Mouse (Mus musculus) layer of hippocampus, postnatal 25 days (tissue): Measurements from ENCODE around the gene Zfpm1. TPM values are rescaled to one million over a fixed set of nuclear protein-coding genes. Genes with fewer than 3 reads are reported as not detected.

ENCODE experiments used
- DNase-seq, 2 experiments: peaks; one replicate each; pipeline ENCODE4 v3.0.0; 2022; ENCODE audit warnings: mixed read lengths in 2 of 2, low spot score in 1 of 2; ENCODE audit errors: extremely low spot score in 1 of 2
- total RNA-seq, 2 experiments: library from RNA; stranded (reverse); gene quantifications; 2 replicates each; pipeline ENCODE4 v1.2.3; 2021

Gene Zfpm1
- total RNA-seq, 2 experiments from 2014 or later, result 37.8 to 43.4 TPM

DNA sequence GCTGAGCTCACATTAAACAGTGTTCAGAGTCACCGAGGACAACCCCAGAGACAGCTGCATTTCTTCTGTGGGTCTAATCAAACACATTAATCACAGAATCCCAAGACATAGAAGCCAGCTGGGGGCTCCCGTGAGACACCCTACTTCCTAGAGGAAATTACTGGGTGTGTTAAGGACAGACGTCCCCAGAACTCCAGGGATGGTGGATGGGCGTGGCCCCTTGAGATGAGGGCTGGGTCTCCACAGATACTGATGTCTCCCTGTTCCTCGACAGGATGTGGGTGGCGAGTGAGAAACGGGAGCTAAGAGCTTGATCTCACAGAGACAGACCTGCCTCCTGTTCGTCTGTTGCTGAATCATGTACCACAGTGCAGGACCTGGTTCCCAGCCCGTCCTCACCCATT is 60.9 kb downstream of the Zfpm1 start:
- DNase-seq, result no peak

GRCm38 (mm10) chr8:122343341-122343740 is 61.4 kb downstream of the Zfpm1 start:
- DNase-seq, result no peak

DNA sequence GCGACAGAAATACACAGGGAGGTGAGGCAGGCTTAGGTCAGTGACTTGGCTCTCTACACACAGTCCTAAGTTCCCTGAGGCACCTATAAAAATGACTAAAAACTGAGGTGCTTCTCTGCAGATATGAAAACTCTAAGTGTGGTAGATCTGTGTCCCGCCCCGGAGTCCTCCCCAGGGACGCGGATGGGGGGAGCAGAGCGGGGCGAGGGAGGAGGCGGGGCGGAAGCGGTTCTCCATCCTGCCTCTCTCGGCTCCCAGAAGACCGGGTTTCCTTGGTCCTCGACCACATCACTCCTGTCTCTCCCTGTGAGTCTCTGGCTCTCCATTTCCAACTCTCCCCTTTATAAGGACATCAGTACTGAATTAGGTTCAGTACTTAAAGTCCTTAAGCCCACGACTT is 61.8 kb downstream of the Zfpm1 start:
- no peak for DNase-seq

GRCm38 (mm10) chr8:122344219-122344618 is 62.3 kb downstream of the Zfpm1 start:
- no peak for DNase-seq

GRCm38 (mm10) chr8:122345181-122346095 is 63.5 kb downstream of the Zfpm1 start:
- DNase-seq, result no peak

GRCm38 (mm10) chr8:122347811-122348552 is 66.0 kb downstream of the Zfpm1 start:
- DNase-seq, result peak in 1 of 2 experiments; percentile 60

DNA sequence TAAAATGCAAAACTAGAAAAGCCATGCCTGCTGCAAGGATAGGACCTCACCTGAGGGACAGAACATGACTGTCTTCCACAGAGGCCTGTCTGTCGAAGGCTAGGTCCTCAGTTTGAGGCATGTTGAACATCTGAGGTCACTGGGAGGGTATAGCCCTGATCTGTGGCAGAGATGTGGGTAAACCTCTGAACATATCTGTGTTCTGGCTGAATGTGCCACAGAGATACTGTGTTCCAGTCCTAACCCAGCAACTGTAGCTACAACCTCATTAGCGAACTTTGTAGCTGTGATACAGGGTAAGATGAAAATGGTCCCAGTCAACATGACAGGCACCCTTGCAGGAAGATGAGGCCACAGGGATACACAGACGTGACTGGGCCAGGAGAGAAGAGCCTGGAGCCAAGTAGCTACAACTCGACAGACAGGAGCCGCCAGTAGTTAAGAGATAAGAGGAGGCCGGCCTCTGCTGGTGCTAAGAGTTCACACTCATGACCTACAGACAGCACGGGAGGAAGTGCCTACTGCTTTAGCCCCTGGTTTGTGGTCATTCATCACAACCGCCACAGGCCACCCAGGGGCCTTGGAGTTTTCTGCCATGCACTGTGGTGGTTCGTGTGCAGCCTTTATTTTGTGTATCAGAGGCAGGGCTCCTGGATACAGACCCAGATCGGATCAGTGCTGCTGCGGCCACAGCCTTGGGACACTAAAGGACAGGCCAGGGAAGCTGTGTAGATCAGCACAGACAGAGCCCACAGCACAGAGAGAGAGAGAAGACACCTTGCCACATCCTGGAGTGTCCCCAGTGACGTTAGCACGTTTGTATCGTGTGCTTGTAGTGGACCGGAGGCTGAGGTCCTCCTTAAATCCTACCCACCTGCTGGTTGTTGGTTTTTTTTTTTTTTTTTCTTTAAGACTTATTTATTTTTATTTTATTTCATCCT is 67.7 kb downstream of the Zfpm1 start:
- DNase-seq, result no peak

GRCm38 (mm10) chr8:122350309-122351089 is 68.6 kb downstream of the Zfpm1 start:
- DNase-seq, result no peak

GRCm38 (mm10) chr8:122354157-122354556 is 72.2 kb downstream of the Zfpm1 start:
- no peak for DNase-seq

- no peak for DNase-seq
Measured at GRCm38 (mm10) chr8:122355642-122356606, 74.0 kb downstream of the Zfpm1 start.

DNA sequence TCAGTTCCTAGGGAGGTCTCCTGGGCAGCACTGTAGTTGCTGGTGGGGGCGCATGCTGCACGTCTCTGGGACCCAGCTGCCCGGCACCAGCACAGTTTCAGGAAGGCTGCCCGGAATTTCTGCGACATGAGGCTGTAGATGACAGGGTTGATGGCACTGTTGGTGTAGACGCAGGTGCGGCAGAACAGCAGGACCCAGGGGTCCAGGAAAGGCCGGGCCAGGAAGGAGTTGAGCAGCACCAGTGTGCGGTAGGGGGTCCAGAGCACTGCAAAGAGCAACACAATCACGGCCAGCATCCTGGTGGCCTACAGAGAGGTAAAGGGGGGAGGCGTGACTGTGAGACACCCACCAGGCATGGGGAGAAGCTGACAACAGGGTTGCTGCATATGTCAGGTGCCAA is 75.3 kb downstream of the Zfpm1 start:
- no peak for DNase-seq

- DNase-seq, result no peak
Measured at GRCm38 (mm10) chr8:122357641-122358040, 75.7 kb downstream of the Zfpm1 start.

DNA sequence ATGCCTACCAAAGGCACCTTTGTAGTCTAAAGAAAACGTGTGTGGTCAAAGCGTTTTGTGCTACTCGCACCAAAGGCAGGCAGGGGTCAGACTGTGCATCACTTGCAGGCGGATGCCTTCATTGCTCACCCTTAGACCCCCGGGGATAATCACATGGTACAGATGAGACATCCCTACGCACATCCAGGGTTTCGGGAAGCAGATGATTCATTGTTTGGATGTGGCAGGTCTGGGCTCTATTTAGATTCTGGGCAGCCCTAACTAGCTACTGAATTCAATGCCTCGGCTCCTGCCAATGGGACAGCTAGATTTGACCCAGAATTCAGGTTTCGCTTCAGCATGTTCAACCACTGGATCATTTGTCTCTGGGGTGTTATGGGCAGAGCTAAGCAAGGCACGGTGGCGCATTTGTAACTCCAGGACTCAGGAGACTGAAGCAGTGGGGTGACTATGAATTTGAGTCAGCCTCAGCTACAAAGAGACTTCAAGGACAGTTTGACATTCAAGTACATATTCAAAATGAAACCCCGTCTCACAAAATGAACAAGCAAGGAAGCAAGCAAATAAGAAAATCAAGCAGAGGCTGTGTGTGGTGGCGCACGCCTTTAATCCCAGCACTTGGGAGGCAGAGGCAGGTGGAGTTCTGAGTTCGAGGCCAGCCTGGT is 77.3 kb downstream of the Zfpm1 start:
- no peak for DNase-seq

GRCm38 (mm10) chr8:122360696-122361416 is 78.9 kb downstream of the Zfpm1 start, which contains the start of gene Trhr2:
Gene Trhr2, minus strand, starts transcription at chr8:122360746.
- DNase-seq, result no peak

- DNase-seq, result no peak
Measured at GRCm38 (mm10) chr8:122362271-122362670, 80.3 kb downstream of the Zfpm1 start.

DNA sequence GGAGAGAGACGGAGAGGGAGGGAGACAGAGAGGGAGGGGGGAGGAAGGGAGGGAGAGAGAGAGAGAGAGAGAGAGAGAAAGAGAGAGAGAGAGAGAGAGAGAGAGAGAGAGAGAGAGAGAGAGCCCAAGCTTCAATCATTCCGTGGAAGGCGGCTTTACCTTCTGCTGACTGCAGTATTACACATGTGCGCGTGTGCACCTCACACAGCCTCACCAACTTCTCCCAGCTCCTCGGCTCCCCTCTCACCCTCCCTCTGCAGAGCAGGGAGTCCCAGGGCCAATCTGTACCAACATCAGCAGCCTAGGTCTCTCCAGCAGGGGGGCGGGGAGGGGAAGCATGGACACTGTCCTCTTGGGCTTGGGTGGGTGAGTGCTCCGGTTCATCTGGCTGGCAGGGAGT is 81.0 kb downstream of the Zfpm1 start:
- DNase-seq, result no peak

DNA sequence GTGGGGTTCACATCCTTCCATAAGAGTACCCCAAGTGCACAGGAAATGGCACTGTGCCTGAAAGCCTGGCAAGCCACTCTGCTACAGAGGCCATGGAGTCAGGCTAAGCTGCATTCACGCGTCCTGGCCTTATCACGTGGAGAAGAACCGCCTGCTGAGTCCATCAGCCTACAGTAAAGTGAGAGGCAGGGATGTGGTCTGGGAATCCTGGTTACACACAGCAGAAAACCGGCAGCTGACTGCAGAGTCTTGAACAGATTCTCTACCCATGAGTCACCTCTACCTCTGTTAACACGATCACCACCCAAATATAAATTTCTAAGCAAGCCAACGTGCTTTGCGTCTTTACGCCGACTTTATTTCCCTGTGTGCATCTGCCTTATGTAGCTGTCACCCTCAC is 86.6 kb downstream of the Zfpm1 start:
- DNase-seq, result no peak
